Mouse (Mus musculus) layer of hippocampus, postnatal 14 days (tissue): Measurements from ENCODE around the gene Cyp2d10. TPM values are rescaled to one million over a fixed set of nuclear protein-coding genes. Genes with fewer than 3 reads are reported as not detected.

Source experiments
- DNase-seq, 2 experiments: peaks; one replicate each; pipeline ENCODE4 v3.0.0; 2021 to 2022; ENCODE audit warnings: low spot score in 2 of 2, mixed read lengths in 1 of 2
- microRNA-seq, 2 experiments: library from miRNA; unstranded; fragments of <30 nt; microRNA quantifications; one replicate each; pipeline ENCODE4 v1.2.0; 2021
- total RNA-seq, 2 experiments: library from RNA; stranded (reverse); gene quantifications; 2 replicates each; pipeline ENCODE4 v1.2.3; 2021

The Cyp2d10 gene
- total RNA-seq, 2 experiments from 2014 or later = not detected

DNA sequence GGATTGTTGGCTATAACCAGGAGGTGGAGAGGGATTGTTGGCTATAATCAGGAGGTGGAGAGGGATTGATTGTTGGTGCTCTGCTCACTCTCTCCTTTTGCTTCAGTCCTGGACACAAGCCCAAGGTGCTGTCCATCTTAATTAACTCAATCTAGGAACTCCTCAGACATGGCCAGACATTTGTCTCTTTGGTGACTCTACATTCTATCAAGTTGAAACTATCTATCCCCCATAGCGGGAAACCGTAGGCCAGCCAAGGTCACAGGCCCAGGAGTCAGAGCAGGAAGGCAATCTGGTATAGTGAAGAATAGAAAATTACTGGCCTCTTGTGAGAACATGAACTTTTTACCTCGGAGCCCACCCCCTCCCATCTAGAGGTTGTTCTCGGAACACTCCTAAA lies 44.8 kb downstream of the Cyp2d10 start:
- no peak for DNase-seq

GRCm38 (mm10) chr15:82361459-82362018 lies 45.5 kb downstream of the Cyp2d10 start:
- no peak for DNase-seq

- no peak for DNase-seq
Observed at GRCm38 (mm10) chr15:82358431-82359260, 48.3 kb downstream of the Cyp2d10 start.

DNA sequence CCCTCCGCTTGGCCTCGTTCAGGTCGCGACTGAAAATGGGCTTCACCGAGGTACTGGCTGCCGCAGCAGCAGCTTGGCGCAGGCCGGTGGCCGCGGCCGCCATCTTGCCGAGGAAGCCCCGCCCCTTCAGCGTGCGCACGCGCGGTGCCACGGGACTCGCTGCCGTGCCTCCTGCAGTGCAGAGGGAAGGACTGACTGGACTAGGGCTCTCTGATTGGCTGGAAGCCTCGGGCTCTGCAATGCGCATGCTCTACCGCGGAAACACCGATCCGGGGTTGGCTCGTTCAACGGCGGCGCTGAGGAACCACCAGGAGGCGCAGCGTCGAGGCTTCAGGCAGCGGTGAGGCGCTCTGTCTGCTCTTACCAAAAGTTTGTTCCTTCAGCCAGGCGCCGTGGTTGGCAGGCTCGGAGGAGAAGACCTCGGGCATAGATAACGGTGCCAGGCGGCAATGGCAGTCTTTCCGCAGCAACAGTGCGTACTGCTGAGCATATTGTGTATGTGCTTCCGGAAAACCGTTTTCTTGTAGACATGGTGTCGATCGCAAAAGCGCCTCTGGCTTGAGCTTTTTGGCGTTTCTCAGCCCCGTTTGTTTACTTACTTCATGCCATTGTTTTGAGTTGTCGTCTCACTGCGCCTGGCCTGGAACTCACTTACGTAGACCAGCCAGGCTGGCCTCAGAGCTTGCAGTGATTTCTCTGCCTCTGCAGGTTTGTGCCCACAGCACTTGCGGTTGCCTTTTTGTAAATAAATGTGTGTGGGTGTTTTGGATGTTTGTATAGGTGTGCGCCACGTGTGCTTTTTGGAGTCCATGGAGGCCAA lies 52.7 kb downstream of the Cyp2d10 start, which contains the start of gene Ndufa6:
TSS of gene Ndufa6 (minus strand) at position 197 of the 820 bp plus-strand sequence.
- DNase-seq = peak; percentile 94 to 98

DNA sequence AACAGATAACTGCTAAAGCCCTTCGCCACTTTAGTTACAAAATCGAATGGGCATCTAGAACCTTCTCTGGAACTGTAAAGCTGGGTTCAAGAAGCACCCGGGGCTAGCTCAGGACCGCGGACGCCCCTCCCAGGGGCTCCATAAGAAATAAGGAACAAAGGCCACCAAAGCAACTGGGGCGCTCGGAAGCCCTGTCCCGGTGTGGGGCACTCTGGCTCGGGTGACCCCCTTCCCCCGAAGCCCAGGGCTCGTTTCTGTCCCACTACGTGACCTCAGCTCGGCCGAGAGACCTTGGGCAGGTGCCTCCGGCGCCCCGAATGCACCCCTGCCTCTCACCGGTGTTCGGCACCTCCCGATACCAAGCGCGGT lies 53.3 kb downstream of the Cyp2d10 start:
- no peak for DNase-seq

GRCm38 (mm10) chr15:82353078-82353744 lies 53.8 kb downstream of the Cyp2d10 start:
- no peak for DNase-seq

Small RNA genes lying within 50 kb of the gene (microRNA-seq; reads per million reads assigned to microRNA genes)
- gene Gm25990 (0 reads per million in 2 experiments), gene Gm27331 (0 reads per million in 2 experiments), gene Gm27622 (0 reads per million in 2 experiments), gene Mir7684 (0 reads per million in 2 experiments)

Other genes with a start within 250 kb of the Cyp2d10 start
- gene Shisa8, start 194.4 kb downstream of the Cyp2d10 start, total RNA-seq = 1 to 10 TPM; 2.5 to 3.1 TPM
- under 1 TPM; 0.36 to 0.41 TPM for gene Tnfrsf13c, start 182.8 kb downstream of the Cyp2d10 start, total RNA-seq
- 1 to 10 TPM; 5.1 to 5.3 TPM for gene Cenpm, start 162.4 kb downstream of the Cyp2d10 start, total RNA-seq
- 10 to 100 TPM; 89.4 to 94.8 TPM for gene 1500009C09Rik, start 154.8 kb downstream of the Cyp2d10 start, total RNA-seq
- 100 to 1,000 TPM; 583 to 613 TPM for gene Sept3, start 132.3 kb downstream of the Cyp2d10 start, total RNA-seq
- not detected for gene Wbp2nl, start 108.2 kb downstream of the Cyp2d10 start, total RNA-seq
- gene Naga, start 68.3 kb downstream of the Cyp2d10 start, total RNA-seq = 10 to 100 TPM; 38.2 to 39.3 TPM
- gene Pheta2, start 68.3 kb downstream of the Cyp2d10 start, total RNA-seq = under 1 TPM; 0.39 to 0.45 TPM
- 100 to 1,000 TPM; 147 to 152 TPM for gene Smdt1, start 68.2 kb downstream of the Cyp2d10 start, total RNA-seq
- gene Ndufa6, start 52.9 kb downstream of the Cyp2d10 start, total RNA-seq = 100 to 1,000 TPM; 203 to 221 TPM
- 10 to 100 TPM; 33.5 to 33.9 TPM for gene Cyp2d22, start 26.9 kb downstream of the Cyp2d10 start, total RNA-seq
- not detected for gene Cyp2d11, start 13.2 kb downstream of the Cyp2d10 start, total RNA-seq
- not detected for gene Cyp2d9, start 26.2 kb upstream of the Cyp2d10 start, total RNA-seq
- gene Cyp2d12, start 147.9 kb upstream of the Cyp2d10 start, total RNA-seq = not detected
- not detected for gene Cyp2d34, start 213.8 kb upstream of the Cyp2d10 start, total RNA-seq